Mouse (Mus musculus) adrenal gland, postnatal 25 days (tissue): Measurements from ENCODE around the gene Cxcr1. TPM values are rescaled to one million over a fixed set of nuclear protein-coding genes. Genes with fewer than 3 reads are reported as not detected.

ENCODE experiments used
- microRNA-seq, 2 experiments: library from miRNA; unstranded; fragments of <30 nt; microRNA quantifications; one replicate each; pipeline ENCODE4 v1.2.0; 2021
- total RNA-seq: library from RNA; stranded (reverse); gene quantifications from 2 replicates; pipeline ENCODE4 v1.2.3, GENCODE M21; 2021

Cxcr1 gene
- total RNA-seq, 1 experiment from 2014 or later, result not detected

Small RNA genes within 50 kb of the gene (microRNA-seq; reads per million reads assigned to microRNA genes)
- gene Mir1928, result 0 reads per million in 2 experiments

Other genes starting within 250 kb of the Cxcr1 start
- 270 and 436 TPM in 2 replicates for gene Tns1, start 70.2 kb downstream of the Cxcr1 start, total RNA-seq
- 2.2 and 2.3 TPM in 2 replicates for gene Rufy4, start 69.1 kb downstream of the Cxcr1 start, total RNA-seq
- gene Cxcr2, start 40.6 kb downstream of the Cxcr1 start, total RNA-seq, result not detected in 2 replicates
- 170 and 172 TPM in 2 replicates for gene Arpc2, start 41.5 kb upstream of the Cxcr1 start, total RNA-seq
- gene Gpbar1, start 83.9 kb upstream of the Cxcr1 start, total RNA-seq, result not detected in 2 replicates
- gene Aamp, start 90.1 kb upstream of the Cxcr1 start, total RNA-seq, result 157 and 183 TPM in 2 replicates
- 65.2 and 75.9 TPM in 2 replicates for gene Pnkd, start 90.3 kb upstream of the Cxcr1 start, total RNA-seq
- gene Tmbim1, start 111.0 kb upstream of the Cxcr1 start, total RNA-seq, result 83.1 and 84.7 TPM in 2 replicates
- 0.67 TPM in 2 replicates for gene Catip, start 167.5 kb upstream of the Cxcr1 start, total RNA-seq
- gene Slc11a1, start 180.6 kb upstream of the Cxcr1 start, total RNA-seq, result 5.8 and 11.4 TPM in 2 replicates
- gene Ctdsp1, start 196.9 kb upstream of the Cxcr1 start, total RNA-seq, result 168 and 179 TPM in 2 replicates
- 1.6 TPM in 2 replicates for gene Vil1, start 214.7 kb upstream of the Cxcr1 start, total RNA-seq